Mouse (Mus musculus) adrenal gland, postnatal 14 days (tissue): Measurements from ENCODE around the gene Pde6d. TPM values are rescaled to one million over a fixed set of nuclear protein-coding genes. Genes with fewer than 3 reads are reported as not detected.

Experiments used
- DNase-seq: peaks from one replicate; pipeline ENCODE4 v3.0.0; 2021; ENCODE audit warnings: mixed read lengths
- long read RNA-seq, 2 experiments: library from polyadenylated mRNA; stranded (forward); transcript quantifications; one replicate each; pipeline ENCODE4 v2.0.0; 2021
- total RNA-seq: library from RNA; stranded (reverse); gene quantifications from 2 replicates; pipeline ENCODE4 v1.2.3, GENCODE M21; 2021

Gene Pde6d
- total RNA-seq: 28.8 and 30.3 TPM in 2 replicates
- long read RNA-seq, experiment 1, transcript Pde6d-201 (5 exons, 1,159 nt): major isoform, 42 of 52 reads
- long read RNA-seq, experiment 1, partial matches to known transcripts: 0 of 52 reads
- long read RNA-seq, experiment 1, other reads (novel, unspliced or antisense): 10 of 52 reads
- long read RNA-seq, experiment 2, transcript Pde6d-201 (5 exons, 1,159 nt): major isoform, 19 of 32 reads
- long read RNA-seq, experiment 2, partial matches to known transcripts: 0 of 32 reads
- long read RNA-seq, experiment 2, other reads (novel, unspliced or antisense): 13 of 32 reads

DNA sequence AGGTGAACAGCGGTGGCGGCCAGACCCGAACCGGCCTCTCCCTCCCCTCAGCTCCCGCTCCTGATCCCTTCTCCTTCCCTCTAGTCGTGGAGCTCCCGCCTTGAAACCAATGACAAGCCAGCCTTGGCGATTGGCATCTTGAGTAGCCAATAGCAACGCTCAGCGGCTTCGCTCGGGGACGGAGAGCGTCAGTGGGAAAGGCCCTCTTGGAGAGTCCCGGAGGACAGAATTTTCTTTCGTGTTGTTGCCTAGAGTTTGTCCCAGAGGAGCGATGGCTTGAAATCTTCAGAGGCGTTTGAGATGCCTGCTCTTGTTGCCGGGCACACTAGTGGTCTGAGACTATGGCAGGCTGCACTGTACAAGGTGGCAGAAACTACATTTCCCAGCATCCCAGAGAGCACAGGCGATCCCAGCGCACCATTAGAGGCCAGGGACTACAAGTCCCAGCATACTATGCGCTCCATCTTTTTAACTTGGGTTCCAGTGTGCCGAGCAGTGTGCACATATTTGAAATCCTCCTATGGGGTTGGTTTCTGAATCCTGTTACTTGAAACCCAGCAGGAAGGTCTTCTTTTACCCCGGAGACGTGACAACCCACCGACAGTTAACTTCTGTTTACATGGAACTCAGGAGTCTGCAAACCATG is at the start of gene Pde6d, which contains the start of gene Cops7b:
TSS of gene Pde6d (minus strand) at position 179 of the 646 bp plus-strand sequence.
TSS of gene Cops7b (plus strand) at position 454 of the 646 bp plus-strand sequence.
- peak; percentile 96 for DNase-seq

DNA sequence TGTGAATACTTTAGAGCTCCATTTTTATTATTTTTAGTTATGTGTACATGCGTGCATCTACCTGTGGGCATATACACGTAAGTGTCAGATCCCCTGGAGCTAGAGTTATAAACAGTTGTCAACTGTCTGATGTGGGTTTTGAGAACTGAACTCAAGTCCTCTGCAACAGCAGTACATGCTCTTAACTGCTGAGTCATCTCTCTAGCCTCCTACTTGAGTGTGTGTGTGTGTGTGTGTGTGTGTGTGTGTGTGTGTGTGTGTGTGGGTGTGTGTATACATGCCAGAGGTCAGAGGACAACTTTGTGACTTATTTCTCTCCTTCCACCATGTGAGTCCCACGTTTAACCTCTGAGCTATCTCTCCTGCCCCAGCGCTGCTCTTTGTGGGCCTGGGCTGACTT is 48.1 kb upstream of the Pde6d start:
- no peak for DNase-seq

DNA sequence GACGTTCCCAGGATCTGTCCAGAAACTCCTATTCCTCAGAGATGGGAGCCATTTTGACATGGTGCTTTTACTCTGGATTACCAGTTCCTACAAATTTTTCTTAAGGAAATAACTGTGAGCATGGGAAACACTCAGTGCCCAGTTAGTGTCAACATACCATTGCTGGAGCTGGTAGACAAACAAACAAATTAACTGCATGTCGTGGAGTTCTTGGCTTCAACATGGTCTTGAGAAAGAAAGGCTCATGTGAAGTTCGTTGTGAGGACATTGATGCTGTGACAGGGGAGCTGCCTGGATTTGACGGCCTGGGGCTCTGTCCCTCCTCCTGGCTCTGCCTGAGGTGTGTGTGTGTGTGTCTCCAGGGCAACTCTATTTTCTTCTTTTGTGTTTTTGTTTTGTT is 47.5 kb upstream of the Pde6d start:
- no peak for DNase-seq

DNA sequence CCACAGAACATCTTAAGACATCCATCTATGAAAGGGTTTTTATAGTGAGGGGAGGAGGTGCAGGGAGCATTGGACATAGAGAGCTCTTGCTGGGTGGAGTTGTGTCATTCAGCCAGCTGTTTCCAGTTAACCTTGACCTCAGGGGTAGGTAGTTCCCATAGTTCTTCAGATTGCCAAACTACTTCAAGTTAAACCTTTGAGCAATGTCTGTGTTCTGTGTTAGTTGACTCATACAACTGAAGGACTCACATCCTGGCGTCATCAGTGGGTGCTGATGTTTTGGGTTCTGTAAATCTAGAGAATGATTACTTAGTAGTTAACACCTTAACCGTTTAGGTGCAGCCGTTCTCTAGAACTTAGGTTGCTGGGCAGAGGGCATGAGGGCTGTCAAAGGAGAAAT is 45.8 kb upstream of the Pde6d start:
- DNase-seq: peak; percentile 47

DNA sequence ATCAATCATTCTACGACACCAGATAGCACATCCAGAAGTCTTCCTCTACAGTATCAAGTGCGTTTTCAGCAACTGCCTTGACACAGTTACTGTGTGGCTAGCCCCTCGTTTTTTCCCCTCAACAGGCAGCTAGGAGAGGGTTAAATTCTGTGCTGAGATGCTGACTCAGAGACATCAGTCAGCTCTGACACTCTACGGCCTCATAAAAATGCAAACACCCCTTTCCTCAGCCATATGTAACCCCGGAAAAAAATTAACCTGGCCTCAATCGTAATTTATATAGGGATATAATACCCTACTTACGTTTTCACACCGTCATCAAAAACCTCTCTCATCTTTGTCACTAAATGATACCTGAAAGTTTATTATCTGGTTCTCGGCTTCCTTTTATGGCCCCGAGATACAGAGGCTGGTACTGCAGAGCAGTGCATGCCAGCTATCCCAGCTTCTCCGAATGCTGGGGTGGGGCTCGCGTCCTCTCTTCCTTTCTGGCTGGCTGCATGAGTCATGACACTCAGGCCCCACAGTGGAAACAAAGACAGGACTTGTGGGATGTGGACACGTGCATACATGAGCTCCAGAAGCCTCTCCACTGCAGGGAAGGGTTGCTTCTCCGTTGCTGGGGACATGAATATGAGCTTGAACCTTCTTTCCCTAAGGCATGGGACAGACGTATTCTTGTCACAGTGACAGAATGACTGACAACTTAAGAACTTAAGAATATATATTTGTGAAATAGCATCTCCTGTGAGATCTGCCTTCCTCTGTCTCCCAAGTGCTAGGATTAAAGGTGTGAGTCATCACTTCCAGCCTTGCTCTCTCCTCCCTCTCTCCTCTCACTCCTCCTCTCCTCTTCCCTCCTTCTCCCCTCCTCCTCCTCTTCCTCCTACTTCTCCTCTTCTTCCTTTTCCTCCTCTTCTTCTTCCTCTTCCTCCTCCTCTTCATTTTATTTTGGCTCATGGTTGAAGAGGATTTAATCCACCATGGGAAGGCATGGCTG is 40.9 kb upstream of the Pde6d start:
- peak; percentile 36 for DNase-seq

DNA sequence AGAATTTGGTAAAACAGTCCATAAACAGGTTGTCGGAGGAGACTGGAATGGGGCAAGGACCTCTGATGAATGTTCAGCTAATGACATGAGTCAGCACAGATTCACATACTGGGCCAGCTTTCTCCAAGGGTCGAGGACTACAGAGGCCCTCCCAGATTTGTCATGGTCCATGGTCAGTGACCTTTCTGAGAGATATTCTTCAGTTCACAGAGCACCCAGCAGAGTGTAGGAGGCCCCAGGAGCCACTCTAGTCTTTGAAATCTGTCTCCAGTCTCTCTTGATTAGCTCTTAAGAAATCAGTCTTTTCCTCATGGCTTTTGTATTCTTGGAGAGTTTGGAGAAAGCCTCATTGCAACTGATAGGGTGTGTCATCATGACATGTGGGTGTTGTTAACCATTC is 39.9 kb upstream of the Pde6d start:
- peak; percentile 32 for DNase-seq

DNA sequence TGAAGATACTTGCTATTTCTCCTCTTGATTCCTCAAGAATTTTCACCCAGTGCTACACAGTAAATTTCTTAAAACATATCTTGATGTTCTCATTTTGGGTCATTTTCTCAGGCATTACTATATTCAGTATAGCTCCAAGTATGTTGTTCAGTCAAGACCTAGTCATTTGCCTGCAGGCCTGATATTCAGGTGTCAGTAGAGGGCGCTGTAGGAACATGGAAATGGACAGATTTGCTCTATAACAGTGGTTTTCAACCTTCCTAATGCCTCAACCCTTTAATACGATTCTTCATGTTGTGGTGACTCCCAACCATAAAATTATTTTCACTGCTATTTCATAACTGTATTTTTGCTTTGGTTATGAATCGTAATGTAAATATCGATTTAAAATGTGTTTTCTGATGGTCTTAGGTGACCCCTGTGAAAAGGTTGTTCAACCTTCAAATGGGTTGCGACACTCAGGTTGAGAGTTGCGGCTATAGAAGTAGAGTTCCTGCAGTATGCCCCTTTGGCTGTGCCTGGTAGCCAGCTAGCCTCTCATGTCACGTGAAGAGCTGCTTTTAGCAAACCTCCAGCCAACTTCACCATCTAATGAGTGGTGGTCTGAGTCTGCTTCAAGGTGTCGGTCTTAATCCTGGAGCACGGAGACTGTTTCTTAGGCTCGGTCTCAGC is 36.2 kb upstream of the Pde6d start:
- DNase-seq: peak; percentile 83

DNA sequence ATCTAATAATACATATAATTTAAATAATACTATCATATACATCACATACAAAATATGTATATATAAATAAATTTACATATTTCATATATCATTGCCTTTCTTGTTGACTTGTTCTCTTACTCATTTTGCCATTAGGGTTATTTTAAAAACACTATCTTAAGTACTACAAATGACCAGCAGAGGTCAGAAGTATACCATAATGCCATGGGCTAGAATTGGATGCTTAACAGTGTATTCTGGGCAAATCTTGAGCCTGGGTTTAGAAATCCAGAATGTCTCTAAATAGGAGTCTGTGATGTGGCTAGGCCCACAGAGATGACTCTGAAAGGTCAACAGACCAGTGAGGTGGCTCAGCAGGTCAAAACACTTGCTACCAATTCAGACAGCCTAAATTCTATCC is 31.8 kb upstream of the Pde6d start:
- no peak for DNase-seq

DNA sequence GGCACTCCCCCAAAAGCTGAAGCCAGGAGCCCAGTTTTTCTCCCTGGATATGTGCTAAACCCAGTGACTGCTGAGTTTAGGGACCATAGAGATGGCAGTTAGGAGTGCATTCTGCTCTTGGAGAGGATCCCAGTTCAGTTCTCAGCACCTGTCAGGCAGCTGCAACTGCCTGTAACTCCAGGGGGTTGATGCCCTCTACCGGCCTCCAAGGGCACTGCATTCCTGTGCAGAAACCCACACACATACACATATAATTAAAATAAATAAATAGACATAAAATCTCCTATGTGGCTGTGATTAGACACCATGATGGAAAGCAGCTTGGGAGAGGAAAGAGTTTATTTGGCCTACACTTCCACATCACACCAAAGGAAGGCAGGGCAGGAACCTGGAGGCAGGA is 29.7 kb upstream of the Pde6d start:
- DNase-seq: no peak

DNA sequence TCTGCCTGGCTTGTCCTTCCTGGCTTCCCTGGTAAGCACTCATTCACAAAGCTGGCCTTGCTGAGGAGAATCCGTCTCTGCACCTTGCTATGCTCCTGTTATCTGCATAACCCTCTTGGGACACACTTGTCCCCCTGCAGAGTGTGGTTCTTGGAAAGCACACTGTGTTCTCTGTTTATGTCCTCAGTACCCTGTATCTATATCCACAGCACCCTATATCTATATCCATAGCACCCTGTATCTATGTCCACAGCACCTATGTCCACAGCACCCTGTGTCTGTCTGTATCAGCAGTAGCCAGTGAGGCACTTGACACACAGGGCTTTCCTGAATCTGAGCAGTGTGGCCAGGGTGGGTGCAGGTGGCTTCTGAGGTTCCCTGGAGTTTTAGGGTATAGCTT is 28.5 kb upstream of the Pde6d start:
- no peak for DNase-seq

DNA sequence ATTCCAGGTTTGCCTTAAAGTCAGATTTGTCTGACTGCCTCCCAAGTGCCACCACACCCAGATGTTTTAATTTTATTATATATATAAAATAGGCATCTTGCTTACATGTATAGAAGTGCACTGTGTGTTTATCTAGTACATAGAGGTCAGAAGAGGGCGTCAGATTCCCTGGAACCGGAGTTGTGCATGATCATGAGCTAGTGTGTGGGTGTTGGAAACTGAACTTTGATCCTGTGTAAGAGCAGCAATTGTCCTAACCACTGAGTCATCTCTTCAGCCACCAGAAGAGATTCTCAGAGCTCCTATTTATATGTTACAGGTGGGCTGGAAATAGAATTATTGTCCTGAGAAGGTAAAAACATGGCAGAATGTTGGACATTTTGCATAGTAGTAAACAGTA is 17.7 kb upstream of the Pde6d start:
- no peak for DNase-seq

DNA sequence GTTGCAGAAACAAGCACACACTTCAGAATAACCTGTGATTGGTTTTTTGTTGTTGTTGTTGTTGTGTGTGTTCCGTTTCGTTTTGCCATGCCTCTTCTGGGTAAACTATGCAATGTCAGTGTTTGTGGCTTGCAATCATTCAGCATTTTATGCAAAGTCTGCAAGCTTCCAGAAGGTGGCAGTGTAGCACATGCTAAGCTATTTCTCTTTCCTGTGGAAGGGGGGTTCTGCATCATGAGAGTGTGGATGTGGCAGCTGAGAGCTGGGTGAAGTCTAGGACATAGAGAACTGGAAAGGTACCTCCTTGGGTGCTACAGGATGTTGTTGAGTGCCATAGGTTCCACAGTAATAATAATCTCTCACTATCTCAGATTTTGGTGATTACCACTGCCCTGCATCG is 16.1 kb upstream of the Pde6d start:
- DNase-seq: peak; percentile 15

DNA sequence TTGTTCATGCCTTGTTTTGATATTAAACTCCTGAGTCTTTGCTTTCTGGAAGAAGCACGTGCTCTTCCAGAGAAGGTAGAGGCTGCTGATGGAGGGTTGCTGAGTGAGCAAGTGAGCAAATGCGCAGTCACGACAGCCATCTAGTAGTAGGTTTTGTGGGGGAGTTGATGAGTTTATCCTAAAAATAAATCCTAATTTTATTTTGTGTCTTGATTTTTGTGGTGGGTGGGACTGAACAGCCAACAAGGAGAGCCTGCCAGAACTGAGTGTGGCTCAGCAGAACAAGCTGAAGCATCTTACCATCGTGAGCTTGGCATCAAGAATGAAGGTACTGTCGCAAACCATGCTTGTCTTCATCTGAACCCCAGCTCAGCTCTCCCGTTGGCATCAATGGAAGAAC is 14.1 kb upstream of the Pde6d start:
- no peak for DNase-seq

DNA sequence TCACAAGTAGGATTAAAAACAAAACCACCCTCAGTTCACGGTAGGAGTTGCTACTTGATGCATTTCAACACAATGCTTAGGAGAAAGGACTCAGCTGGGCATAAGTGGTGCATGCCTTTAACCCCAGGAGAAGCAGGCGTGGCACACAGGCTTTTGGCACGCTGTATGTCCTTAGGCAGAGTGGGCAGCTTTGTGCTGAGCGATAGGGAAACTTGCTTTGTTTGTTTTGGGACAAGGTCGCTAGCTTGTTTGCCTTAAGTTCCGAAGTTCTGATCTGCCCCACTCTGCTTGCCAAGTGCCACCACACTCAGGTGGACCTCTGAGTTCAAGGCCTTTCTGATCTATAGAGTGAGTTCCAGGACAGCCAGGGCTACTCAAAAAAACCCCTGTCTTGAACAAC is 12.9 kb upstream of the Pde6d start:
- DNase-seq: no peak

DNA sequence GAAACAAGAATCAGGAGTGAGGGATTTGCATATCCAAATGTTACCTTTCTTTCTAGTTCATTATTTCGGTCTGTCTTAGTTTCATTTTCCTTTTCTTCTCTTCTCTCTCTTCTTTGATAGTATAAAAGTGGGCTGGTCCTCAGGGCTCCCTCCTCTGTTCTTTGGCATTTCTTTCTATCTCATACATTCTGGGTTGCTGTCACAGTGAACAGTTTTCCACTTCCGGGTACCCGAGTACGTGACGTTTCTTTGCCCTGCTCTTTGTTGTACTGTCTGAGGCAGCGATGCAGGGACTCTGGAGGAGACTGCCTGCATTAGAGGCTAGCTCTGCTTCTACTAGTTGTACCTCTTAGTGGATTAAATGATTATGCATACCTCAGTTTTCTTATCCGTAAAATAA is 12.1 kb upstream of the Pde6d start:
- no peak for DNase-seq

DNA sequence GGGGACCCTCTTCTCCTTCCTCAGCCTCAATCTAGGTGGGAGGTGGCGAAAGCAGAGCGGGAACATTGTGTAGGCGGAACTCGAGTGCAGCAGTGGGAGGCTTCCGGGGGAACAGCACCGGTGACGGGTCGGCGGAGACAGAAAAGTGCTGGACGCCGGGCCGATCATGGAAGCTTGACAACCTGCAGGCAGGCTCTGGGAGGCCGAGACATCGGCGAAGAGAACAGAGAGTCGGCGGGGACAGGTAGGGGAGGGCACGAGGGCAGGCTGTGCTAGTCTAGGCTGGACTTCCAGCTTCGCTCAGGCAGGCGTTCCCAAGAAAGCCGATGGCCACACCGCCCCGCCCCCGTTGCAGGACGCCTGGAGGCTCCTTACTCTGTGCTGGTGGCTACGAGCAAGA is 4.6 kb upstream of the Pde6d start:
- DNase-seq: peak; percentile 91

DNA sequence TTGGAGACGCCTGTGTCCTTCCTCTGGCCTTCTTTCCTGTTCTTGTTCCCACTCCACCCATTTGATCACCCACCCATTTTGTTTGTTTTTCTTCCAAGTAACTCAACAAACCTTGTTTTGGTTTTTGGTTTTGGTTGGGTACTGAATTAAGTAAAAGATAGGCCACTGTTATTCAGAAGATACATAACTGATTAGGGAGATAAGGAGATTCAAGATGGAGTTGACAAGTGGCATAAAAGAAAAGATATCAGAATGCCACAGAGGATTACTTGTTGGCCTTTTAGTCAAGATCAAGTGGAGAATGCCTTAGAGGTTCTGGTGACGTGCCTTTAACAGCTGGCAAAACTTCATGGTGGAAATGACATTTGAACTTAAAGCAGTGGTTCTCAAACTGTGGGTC is 1.3 kb upstream of the Pde6d start:
- DNase-seq: no peak

DNA sequence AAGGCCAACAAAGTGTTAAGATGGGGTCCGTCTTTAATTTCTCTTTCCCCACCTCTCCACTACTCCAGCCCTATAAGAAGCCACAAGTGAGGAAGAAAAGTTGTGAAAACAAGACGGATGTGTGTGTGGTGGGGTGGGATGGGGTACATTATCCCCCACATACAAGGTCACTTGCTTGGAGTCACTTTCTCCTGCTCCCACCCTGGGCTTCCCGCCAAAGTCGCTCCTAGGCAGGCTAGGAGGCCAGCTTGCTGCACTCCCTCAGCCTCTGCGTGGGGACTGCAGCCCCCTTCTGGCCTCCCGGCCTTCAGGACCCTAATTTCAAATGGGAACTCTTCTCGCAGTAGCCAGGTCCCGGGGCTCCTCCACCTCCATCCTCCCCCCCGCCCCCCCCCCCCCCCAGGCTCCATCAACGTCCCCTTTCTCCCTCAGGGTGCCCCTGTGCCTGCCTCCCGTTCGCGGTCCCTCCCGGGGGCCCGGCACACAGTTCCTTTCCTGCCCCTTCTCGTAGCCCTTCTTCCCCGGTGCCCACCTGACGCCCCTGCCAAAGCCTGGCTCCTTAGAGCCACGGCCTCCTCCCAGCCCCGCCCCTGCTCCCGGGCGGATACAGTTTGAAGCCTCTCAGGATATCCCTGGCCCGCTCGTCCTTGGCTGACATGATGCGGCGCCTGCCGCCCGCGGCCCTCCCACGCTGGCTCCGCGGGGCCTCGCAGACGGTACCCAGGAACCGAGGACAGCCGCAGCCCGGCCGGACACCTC is 558 bp downstream of the Pde6d start:
- DNase-seq: peak; percentile 37

DNA sequence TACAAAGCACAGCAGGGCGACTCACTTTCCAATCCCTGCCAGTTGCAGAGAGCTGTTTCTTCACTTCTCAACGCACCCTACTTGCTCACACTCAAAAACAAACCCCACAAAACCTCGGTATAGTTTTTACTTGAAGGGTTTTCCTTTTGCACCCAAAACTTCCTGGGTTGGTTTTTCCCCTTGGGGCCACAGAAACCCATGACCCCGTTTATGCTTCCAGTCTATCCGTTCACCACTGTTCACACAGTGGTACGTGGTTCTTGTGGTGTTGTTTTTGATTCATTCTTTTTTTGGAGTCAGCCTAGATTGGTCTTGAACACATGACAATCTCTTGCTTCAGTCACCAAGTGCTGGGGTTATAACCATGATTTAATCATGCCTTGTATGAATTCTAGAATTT is 2.0 kb downstream of the Pde6d start:
- no peak for DNase-seq

DNA sequence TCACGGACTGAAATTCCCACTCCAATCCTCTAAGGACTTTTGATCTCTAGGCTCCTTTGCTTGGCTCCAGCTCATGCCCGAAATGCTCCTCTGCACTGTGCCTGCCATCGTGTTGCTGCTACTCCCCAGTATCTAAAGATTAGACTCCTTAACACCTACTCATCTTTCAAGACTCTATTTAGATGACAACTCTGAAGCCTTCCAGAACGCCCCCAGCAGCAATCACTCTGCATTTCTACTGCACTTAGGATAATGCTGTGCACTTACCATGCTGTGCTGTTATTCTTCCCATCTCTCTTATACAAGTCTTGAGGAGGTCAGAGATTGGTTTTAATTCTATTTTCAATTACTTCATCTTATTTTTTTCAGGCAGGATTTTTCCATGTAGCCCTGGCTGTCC is 10.5 kb downstream of the Pde6d start:
- no peak for DNase-seq

DNA sequence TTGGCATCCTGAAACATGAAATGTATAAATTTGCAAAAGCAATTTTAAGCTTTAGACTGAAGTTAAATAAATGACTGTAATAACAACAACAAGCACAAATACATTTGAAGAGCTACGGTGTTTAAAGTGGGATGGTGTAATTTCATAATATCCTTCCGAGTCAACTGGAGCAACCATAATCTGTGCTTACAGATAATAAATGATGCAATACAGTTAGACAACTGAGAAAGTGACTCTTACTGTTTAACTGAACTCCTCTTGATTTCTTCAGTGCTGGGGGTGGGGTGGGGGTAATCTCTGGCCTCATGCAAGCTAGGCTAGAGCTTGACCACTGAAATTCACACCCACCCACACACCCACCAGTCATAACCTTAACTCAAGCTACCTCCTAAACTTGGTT is 11.0 kb downstream of the Pde6d start:
- no peak for DNase-seq
